Mouse (Mus musculus): ENCODE results near the gene Fam71f1. TPM values are rescaled to one million over a fixed set of nuclear protein-coding genes. Genes with fewer than 3 reads are reported as not detected.

Gene Fam71f1
- polyA plus RNA-seq, 1 experiment from 2014 or later: not detected

- Histone ChIP-seq H3K9ac (ENCODE audit: low read depth, low read length) (no peak overlapping the region), H3K9me3 (replicated peaks; ENCODE audit: control insufficient read depth, low read length) (no peaks in the 10 kb centered on the region), H3K4me3 (ENCODE audit: low read depth, low read length) (no peak overlapping the region), H3K27me3 (ENCODE audit: control insufficient read depth, insufficient read depth, low read depth, low read length) (no peaks in the 10 kb centered on the region), H3K27ac (ENCODE audit: low read length) (no peak overlapping the region), H3K4me1 (ENCODE audit: control insufficient read depth, low read depth, low read length) (no peaks in the 10 kb centered on the region), H3K36me3 (ENCODE audit: control insufficient read depth, insufficient read depth) (no peaks in the 10 kb centered on the region), H3K4me2 (ENCODE audit: low read depth, low read length) (no peak overlapping the region)
- ATAC-seq (ENCODE audit: low read depth): no peak
- 65% methylated on average over 6 of the region's 6 CpGs for WGBS (ENCODE audit: insufficient replicate concordance)
These were observed 31.5 kb upstream of the Fam71f1 start for GRCm38 (mm10) chr6:29287481-29287880.

GRCm38 (mm10) chr6:29287944-29288343 lies 31.0 kb upstream of the Fam71f1 start:
- H3K9ac ChIP-seq (ENCODE audit: low read depth, low read length): no peak overlapping the region
- no peak overlapping the region for H3K27ac ChIP-seq (ENCODE audit: low read length)
- no peaks in the 10 kb centered on the region for H3K36me3 ChIP-seq (ENCODE audit: control insufficient read depth, insufficient read depth)
- H3K9me3 ChIP-seq (replicated peaks; ENCODE audit: control insufficient read depth, low read length): no peaks in the 10 kb centered on the region
- no peaks in the 10 kb centered on the region for H3K27me3 ChIP-seq (ENCODE audit: control insufficient read depth, insufficient read depth, low read depth, low read length)
- no peak overlapping the region for H3K4me3 ChIP-seq (ENCODE audit: low read depth, low read length)
- WGBS (ENCODE audit: insufficient replicate concordance): 50% methylated on average over 5 of the region's 5 CpGs
- H3K4me1 ChIP-seq (ENCODE audit: control insufficient read depth, low read depth, low read length): no peaks in the 10 kb centered on the region
- ATAC-seq (ENCODE audit: low read depth): no peak
- H3K4me2 ChIP-seq (ENCODE audit: low read depth, low read length): no peak overlapping the region

- no peaks in the 10 kb centered on the region for H3K9me3 ChIP-seq (replicated peaks; ENCODE audit: control insufficient read depth, low read length)
- no peaks in the 10 kb centered on the region for H3K27me3 ChIP-seq (ENCODE audit: control insufficient read depth, insufficient read depth, low read depth, low read length)
- H3K4me1 ChIP-seq (ENCODE audit: control insufficient read depth, low read depth, low read length): no peaks in the 10 kb centered on the region
- no peak for ATAC-seq (ENCODE audit: low read depth)
- no peak overlapping the region for H3K4me3 ChIP-seq (ENCODE audit: low read depth, low read length)
- no peaks in the 10 kb centered on the region for H3K36me3 ChIP-seq (ENCODE audit: control insufficient read depth, insufficient read depth)
- no peak overlapping the region for H3K9ac ChIP-seq (ENCODE audit: low read depth, low read length)
- H3K27ac ChIP-seq (ENCODE audit: low read length): no peak overlapping the region
- no peak overlapping the region for H3K4me2 ChIP-seq (ENCODE audit: low read depth, low read length)
- 48% methylated on average over 6 of the region's 6 CpGs for WGBS (ENCODE audit: insufficient replicate concordance)
These were observed 30.3 kb upstream of the Fam71f1 start for GRCm38 (mm10) chr6:29288651-29289050.

GRCm38 (mm10) chr6:29299112-29299511 lies 19.8 kb upstream of the Fam71f1 start:
- WGBS (ENCODE audit: insufficient replicate concordance): 51% methylated on average over 2 of the region's 2 CpGs
- H3K36me3 ChIP-seq (ENCODE audit: control insufficient read depth, insufficient read depth): no peaks in the 10 kb centered on the region
- H3K9ac ChIP-seq (ENCODE audit: low read depth, low read length): no peak overlapping the region
- no peaks in the 10 kb centered on the region for H3K27me3 ChIP-seq (ENCODE audit: control insufficient read depth, insufficient read depth, low read depth, low read length)
- H3K4me2 ChIP-seq (ENCODE audit: low read depth, low read length): no peak overlapping the region
- H3K9me3 ChIP-seq (replicated peaks; ENCODE audit: control insufficient read depth, low read length): no peaks in the 10 kb centered on the region
- no peak overlapping the region for H3K27ac ChIP-seq (ENCODE audit: low read length)
- no peak for ATAC-seq (ENCODE audit: low read depth)
- H3K4me3 ChIP-seq (ENCODE audit: low read depth, low read length): no peak overlapping the region
- no peaks in the 10 kb centered on the region for H3K4me1 ChIP-seq (ENCODE audit: control insufficient read depth, low read depth, low read length)

GRCm38 (mm10) chr6:29303251-29303650 lies 15.7 kb upstream of the Fam71f1 start:
- H3K9me3 ChIP-seq (replicated peaks; ENCODE audit: control insufficient read depth, low read length): no peaks in the 10 kb centered on the region
- H3K4me2 ChIP-seq (ENCODE audit: low read depth, low read length): no peak overlapping the region
- no peak for ATAC-seq (ENCODE audit: low read depth)
- no peaks in the 10 kb centered on the region for H3K36me3 ChIP-seq (ENCODE audit: control insufficient read depth, insufficient read depth)
- no peak overlapping the region for H3K9ac ChIP-seq (ENCODE audit: low read depth, low read length)
- H3K27me3 ChIP-seq (ENCODE audit: control insufficient read depth, insufficient read depth, low read depth, low read length): no peaks in the 10 kb centered on the region
- no peak overlapping the region for H3K27ac ChIP-seq (ENCODE audit: low read length)
- no peak overlapping the region for H3K4me3 ChIP-seq (ENCODE audit: low read depth, low read length)
- no peaks in the 10 kb centered on the region for H3K4me1 ChIP-seq (ENCODE audit: control insufficient read depth, low read depth, low read length)

- WGBS (ENCODE audit: insufficient replicate concordance): 41% methylated on average over 5 of the region's 5 CpGs
- ATAC-seq (ENCODE audit: low read depth): no peak
These were observed 15.2 kb upstream of the Fam71f1 start for GRCm38 (mm10) chr6:29303726-29304125.

GRCm38 (mm10) chr6:29305462-29305861 lies 13.5 kb upstream of the Fam71f1 start:
- H3K4me2 ChIP-seq (ENCODE audit: low read depth, low read length): no peak overlapping the region
- H3K9me3 ChIP-seq (replicated peaks; ENCODE audit: control insufficient read depth, low read length): no peaks in the 10 kb centered on the region
- H3K4me3 ChIP-seq (ENCODE audit: low read depth, low read length): no peak overlapping the region
- H3K4me1 ChIP-seq (ENCODE audit: control insufficient read depth, low read depth, low read length): no peaks in the 10 kb centered on the region
- no peaks in the 10 kb centered on the region for H3K27me3 ChIP-seq (ENCODE audit: control insufficient read depth, insufficient read depth, low read depth, low read length)
- ATAC-seq (ENCODE audit: low read depth): no peak
- no peaks in the 10 kb centered on the region for H3K36me3 ChIP-seq (ENCODE audit: control insufficient read depth, insufficient read depth)
- no peak overlapping the region for H3K9ac ChIP-seq (ENCODE audit: low read depth, low read length)
- H3K27ac ChIP-seq (ENCODE audit: low read length): no peak overlapping the region
- 70% methylated on average over 4 of the region's 4 CpGs for WGBS (ENCODE audit: insufficient replicate concordance)

More at GRCm38 (mm10) chr6:29303726-29304125, 15.2 kb upstream of the Fam71f1 start:
- H3K9ac ChIP-seq (ENCODE audit: low read depth, low read length): no peak overlapping the region
- no peaks in the 10 kb centered on the region for H3K36me3 ChIP-seq (ENCODE audit: control insufficient read depth, insufficient read depth)
- H3K4me2 ChIP-seq (ENCODE audit: low read depth, low read length): no peak overlapping the region
- no peaks in the 10 kb centered on the region for H3K4me1 ChIP-seq (ENCODE audit: control insufficient read depth, low read depth, low read length)
- H3K27me3 ChIP-seq (ENCODE audit: control insufficient read depth, insufficient read depth, low read depth, low read length): no peaks in the 10 kb centered on the region
- no peak overlapping the region for H3K4me3 ChIP-seq (ENCODE audit: low read depth, low read length)
- H3K27ac ChIP-seq (ENCODE audit: low read length): no peak overlapping the region
- no peaks in the 10 kb centered on the region for H3K9me3 ChIP-seq (replicated peaks; ENCODE audit: control insufficient read depth, low read length)

GRCm38 (mm10) chr6:29308846-29309605 lies 9.9 kb upstream of the Fam71f1 start:
- no peak for ATAC-seq (ENCODE audit: low read depth)
- WGBS (ENCODE audit: insufficient replicate concordance): 69% methylated on average over 16 of the region's 16 CpGs
- Histone ChIP-seq H3K4me3 (ENCODE audit: low read depth, low read length) (no peak overlapping the region), H3K36me3 (ENCODE audit: control insufficient read depth, insufficient read depth) (no peaks in the 10 kb centered on the region), H3K4me2 (ENCODE audit: low read depth, low read length) (no peak overlapping the region), H3K9ac (ENCODE audit: low read depth, low read length) (no peak overlapping the region), H3K27me3 (ENCODE audit: control insufficient read depth, insufficient read depth, low read depth, low read length) (no peaks in the 10 kb centered on the region), H3K4me1 (ENCODE audit: control insufficient read depth, low read depth, low read length) (no peaks in the 10 kb centered on the region), H3K27ac (ENCODE audit: low read length) (no peak overlapping the region), H3K9me3 (replicated peaks; ENCODE audit: control insufficient read depth, low read length) (no peaks in the 10 kb centered on the region)

- no peaks in the 10 kb centered on the region for H3K4me1 ChIP-seq (ENCODE audit: control insufficient read depth, low read depth, low read length)
- no peak overlapping the region for H3K9ac ChIP-seq (ENCODE audit: low read depth, low read length)
- H3K27ac ChIP-seq (ENCODE audit: low read length): no peak overlapping the region
- H3K4me3 ChIP-seq (ENCODE audit: low read depth, low read length): no peak overlapping the region
- WGBS (ENCODE audit: insufficient replicate concordance): 71% methylated on average over 14 of the region's 14 CpGs
- no peaks in the 10 kb centered on the region for H3K9me3 ChIP-seq (replicated peaks; ENCODE audit: control insufficient read depth, low read length)
- no peak for ATAC-seq (ENCODE audit: low read depth)
- no peaks in the 10 kb centered on the region for H3K27me3 ChIP-seq (ENCODE audit: control insufficient read depth, insufficient read depth, low read depth, low read length)
- no peaks in the 10 kb centered on the region for H3K36me3 ChIP-seq (ENCODE audit: control insufficient read depth, insufficient read depth)
- H3K4me2 ChIP-seq (ENCODE audit: low read depth, low read length): no peak overlapping the region
These were observed 5.2 kb upstream of the Fam71f1 start for GRCm38 (mm10) chr6:29313690-29314202.
